Mouse (Mus musculus): ENCODE measurements at regions not wholly inside any gene's neighbourhood (a gene's known extent, or its start where the extent isn't known, plus 50 kb on each side); places are given as distances from the start of the nearest gene placed in this dataset.

DNA sequence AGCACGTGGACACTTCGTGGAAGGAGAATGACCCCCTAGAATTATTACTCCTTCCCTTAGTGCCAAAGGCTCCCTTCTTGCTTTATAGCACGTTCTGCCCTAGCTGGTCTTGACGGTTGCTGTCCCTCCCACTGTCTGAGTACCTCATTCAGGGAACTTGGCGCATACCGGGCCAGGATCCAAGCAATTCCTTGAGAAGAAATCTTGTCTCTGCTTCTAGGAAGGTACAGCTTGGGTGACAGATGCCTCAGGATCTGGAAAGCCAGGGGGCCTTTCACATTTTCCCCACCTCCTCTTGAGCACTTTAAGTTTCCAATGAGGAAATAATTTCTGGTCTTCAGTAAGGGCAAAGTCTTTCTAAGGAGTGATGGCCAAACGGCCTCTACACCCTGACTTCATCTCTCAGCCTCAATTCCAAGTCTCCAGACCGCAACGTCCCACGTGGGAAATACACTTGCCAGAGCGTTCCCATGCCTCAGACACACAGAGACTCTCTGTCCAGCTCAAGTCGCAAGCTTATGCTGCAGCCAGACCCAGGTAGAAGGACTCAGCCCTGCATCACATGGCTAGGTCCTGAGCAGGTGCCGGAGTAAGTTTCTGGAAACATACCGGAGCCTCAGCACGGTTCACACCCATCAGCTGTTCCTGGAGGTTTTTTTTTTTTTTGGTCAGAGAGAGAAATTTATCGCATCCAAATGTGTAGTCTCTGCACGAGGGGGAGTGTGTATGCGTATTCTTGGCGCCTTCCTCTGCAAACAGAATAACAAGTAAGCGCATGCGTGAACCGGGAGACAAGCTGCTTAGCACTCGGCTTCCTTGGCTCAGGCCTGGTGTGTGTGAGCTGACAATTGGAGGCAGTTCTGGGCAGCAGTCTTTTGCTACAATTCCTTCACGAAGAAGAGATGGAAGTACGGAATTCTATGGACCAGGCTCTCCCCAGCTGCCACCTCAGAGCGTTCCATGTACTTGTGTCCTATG lies 171.7 kb upstream of the Kazn start:
- peak; percentile 63 to 68 for DNase-seq (ENCODE audit: extremely low spot score in 1 of 2, low spot score in 2 of 2)
- Histone ChIP-seq H3K27ac (no peak overlapping the region), H3K4me3 (peak overlapping the region; percentile 1; the same call in 1 of the 2 replicates)
- intact Hi-C loops (cut with DNase I), result no loop called here
- no peak for TF ChIP-seq CTCF (IDR thresholded peaks at IDR 0.05)

DNA sequence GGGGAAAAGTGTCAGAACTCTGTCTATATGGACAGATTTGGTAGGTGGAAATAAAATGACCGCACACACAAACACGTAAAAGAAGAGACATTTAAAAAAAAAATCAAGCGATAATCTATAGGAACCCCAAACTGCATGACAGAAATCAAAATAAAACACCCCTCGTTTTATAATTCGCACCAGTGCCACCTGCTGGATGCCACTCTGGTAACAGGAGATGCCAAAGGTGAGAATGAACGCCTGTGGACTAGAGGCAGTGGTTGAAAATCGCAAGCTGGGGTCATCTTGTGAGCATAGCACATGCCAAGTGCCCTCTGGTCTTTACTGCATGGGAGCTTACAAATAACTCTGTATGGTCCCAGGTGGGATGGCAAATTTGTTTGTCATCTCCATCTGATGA lies 158.7 kb upstream of the Kazn start:
- no peak for DNase-seq (ENCODE audit: extremely low spot score in 1 of 2, low spot score in 2 of 2)
- Histone ChIP-seq H3K4me3 (no peak overlapping the region), H3K27ac (no peak overlapping the region)
- TF ChIP-seq CTCF (IDR thresholded peaks at IDR 0.05), result peak; percentile 24
- intact Hi-C loops (cut with DNase I), result loop anchor here (10.0 kb wide), 2 partner anchors 77 to 487 kb away; no protein-coding TSS in a partner anchor

DNA sequence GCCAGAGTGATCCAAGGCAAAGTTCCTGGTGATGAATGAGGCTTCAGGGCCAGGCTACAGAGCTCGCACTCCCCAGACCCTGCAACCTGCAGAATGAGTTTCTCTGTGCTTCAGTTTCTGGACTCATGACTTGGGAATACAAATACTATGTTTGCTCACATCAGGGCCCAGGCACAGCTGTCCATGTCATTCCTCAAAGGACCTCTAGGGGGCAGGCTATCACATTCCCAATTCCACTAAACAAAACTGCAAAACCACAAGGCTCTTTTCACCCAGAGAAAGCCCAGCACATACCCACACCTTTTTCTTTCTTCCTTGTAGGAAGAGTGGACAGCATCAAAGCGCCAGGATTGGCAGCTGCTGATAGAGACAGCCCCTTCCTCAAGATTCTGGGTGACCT lies 153.7 kb upstream of the Kazn start:
- peak; percentile 91 for TF ChIP-seq CTCF (IDR thresholded peaks at IDR 0.05)
- no peak overlapping the region for H3K4me3 ChIP-seq
- DNase-seq (ENCODE audit: extremely low spot score in 1 of 2, low spot score in 2 of 2), result peak; percentile 47 to 68
- no peak overlapping the region for H3K27ac ChIP-seq
- intact Hi-C loops (cut with DNase I), result loop anchor here (5.0 to 10.0 kb wide), 3 partner anchors 82 to 629 kb away; no protein-coding TSS in a partner anchor

DNA sequence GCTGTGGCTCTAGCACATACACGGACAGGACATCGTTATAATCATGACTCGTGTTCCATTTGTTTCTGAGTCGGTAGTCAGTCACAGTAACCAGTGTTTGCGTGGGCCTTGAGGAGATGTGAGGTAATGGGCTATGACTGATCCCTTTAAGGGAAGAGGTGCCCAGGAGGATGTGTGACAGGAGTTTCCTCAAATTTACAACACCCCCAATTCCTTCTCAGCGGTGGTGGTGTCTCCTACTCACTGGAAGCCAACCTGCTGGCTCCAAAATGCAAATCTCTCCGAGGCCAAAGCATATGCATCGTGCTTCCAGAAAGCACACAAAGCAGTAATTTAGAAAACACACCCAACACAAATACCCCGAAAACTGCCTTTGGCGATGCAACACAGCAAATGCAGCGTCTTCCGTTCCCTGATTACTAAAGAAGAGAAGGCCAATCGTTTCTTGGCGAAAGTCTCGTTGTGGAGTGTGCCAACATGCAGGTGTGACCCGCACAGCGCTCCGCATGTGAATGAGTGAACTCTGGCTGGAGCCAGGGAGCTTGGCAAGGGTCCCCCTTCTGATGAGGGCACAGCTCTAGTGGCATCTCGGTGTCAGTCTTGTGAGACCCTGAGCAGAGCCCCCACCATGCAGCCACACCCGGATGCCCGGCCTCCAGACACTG lies 151.5 kb upstream of the Kazn start:
- TF ChIP-seq CTCF (IDR thresholded peaks at IDR 0.05), result no peak
- peak; percentile 29 to 45 for DNase-seq (ENCODE audit: extremely low spot score in 1 of 2, low spot score in 2 of 2)
- intact Hi-C loops (cut with DNase I), result loop anchor here (5.0 to 10.0 kb wide), 3 partner anchors 84 to 632 kb away; no protein-coding TSS in a partner anchor
- Histone ChIP-seq H3K4me3 (no peak overlapping the region), H3K27ac (no peak overlapping the region)

DNA sequence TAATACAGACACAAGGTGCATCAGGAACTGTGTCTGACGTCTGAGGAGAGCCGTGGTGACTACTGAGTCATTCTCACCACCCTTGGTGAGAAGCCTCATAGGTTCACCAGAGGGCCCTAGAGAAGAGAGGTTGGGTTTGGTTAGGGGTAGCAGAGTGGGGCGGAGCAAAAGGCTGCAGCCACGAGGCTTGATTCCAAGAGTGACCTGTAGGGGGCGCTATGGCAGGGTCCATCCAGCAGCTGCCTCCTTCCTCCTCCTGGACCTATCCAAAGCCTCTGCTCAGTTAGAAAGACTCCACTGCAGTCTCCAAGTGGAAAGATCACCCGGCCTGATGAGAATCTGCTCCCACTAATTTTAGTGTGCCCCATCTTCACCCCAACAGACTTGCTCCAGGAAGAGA lies 149.3 kb upstream of the Kazn start:
- intact Hi-C loops (cut with DNase I), result no loop called here
- Histone ChIP-seq H3K27ac (no peak overlapping the region), H3K4me3 (no peak overlapping the region)
- no peak for DNase-seq (ENCODE audit: extremely low spot score in 1 of 2, low spot score in 2 of 2)
- peak; percentile 29 for TF ChIP-seq CTCF (IDR thresholded peaks at IDR 0.05)

DNA sequence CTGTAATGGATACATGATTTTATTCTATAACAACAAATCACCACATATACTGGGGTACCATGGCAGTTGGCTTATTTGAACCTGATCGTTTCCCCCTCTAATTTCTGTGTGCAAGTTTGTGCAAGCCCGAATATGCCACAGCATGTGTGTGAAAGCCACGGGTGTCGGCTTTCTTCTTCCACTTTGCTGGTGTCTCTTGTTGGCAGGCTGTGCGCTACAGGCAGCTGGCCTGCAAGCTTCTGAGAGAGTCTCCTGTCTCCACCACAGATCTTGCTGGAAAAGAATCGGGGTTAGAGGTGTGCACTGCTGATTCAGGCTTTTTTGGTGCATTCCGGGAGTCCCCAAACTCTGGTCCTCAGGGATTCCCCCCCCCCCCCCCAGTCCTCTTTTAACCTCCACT lies 142.0 kb upstream of the Kazn start:
- intact Hi-C loops (cut with DNase I), result no loop called here
- TF ChIP-seq CTCF (IDR thresholded peaks at IDR 0.05), result no peak
- no peak overlapping the region for H3K4me3 ChIP-seq

DNA sequence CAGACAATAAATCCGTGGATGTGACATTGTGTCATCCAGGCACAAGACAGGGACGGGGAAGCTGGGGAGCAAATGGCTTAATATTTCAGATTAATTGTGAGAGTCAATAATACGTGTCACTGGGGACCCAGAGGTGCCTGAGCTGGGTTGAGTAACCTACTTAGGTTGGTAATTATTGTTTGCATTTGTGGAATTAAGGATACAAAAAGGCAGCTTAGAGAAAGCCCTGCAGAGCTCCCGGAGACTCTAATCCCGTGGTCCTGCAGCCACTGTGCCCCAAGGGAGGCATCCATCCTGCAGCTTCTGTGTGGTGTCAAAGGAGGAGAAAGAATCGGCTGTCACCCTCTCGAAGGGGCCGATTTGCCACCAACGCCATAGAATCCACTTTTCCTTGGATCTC lies 139.3 kb upstream of the Kazn start:
- no peak for DNase-seq (ENCODE audit: extremely low spot score in 1 of 2, low spot score in 2 of 2)
- H3K27ac ChIP-seq, result no peak overlapping the region
- intact Hi-C loops (cut with DNase I), result no loop called here
- H3K4me3 ChIP-seq, result no peak overlapping the region
- TF ChIP-seq CTCF (IDR thresholded peaks at IDR 0.05), result no peak

More for the DNA sequence above, 142.0 kb upstream of the Kazn start:
- no peak overlapping the region for H3K27ac ChIP-seq
- DNase-seq (ENCODE audit: extremely low spot score in 1 of 2, low spot score in 2 of 2), result no peak

DNA sequence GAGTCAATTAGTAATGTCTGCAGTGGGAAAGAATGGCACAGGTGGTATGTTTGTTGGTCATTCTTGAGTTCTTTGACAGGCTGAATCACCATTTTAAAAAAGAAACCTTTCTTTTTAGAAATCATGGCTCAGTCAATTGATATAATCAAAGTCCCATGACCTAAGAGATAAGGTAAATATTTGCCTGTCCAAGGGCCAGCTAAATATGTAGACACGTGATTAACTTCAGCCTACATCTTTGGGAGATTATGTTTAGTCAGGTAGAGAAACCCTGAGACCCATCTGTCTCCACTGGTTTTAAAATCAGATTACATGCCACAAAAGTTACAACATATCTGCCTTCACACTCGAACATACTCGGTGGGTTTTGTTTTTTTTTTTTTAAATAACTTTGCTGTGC lies 128.6 kb upstream of the Kazn start:
- H3K27ac ChIP-seq, result no peak overlapping the region

DNA sequence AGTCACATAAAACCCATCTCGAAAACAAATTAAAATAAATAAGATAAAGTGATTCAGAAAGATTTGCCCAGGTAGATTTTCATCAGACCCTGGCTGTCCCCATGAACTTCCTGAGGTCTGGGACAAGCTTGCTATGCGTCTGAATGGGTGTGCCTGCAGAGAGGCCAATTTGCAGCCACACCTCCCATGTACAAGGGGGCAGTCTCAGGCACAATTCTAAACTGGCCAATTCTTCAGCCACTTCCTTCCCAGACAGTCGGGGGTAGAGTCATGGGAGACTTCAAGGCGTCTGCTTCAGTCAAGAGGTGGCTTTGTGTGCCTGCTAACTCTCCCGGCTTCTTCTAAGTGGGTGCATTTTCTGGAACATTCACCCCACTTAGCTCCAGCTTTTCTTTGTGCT lies 122.9 kb upstream of the Kazn start:
- intact Hi-C loops (cut with DNase I), result no loop called here
- H3K4me3 ChIP-seq, result no peak overlapping the region
- DNase-seq (ENCODE audit: extremely low spot score in 1 of 2, low spot score in 2 of 2), result no peak
- TF ChIP-seq CTCF (IDR thresholded peaks at IDR 0.05), result no peak
- H3K27ac ChIP-seq, result no peak overlapping the region

More for the DNA sequence above, 128.6 kb upstream of the Kazn start:
- intact Hi-C loops (cut with DNase I), result no loop called here
- no peak for TF ChIP-seq CTCF (IDR thresholded peaks at IDR 0.05)
- H3K4me3 ChIP-seq, result no peak overlapping the region
- no peak for DNase-seq (ENCODE audit: extremely low spot score in 1 of 2, low spot score in 2 of 2)

DNA sequence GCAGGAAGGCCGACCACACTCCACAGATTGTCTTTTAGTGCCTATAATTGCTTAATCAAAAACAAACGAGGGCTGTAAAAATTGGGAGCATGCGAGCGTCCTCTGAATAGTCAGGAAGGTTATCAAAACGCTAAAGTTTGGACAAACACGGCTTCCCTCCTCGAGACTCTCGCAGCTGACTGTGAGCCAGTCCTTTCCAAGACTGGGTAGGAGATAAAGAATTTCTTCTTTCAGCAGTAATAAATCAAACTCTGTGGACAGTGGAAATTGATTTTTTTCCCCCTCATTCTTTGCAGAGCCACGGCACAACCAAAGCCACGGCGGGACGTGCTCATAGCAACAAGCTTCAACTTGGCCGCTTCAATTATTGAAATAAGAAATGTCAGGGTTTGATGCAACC lies 119.7 kb upstream of the Kazn start:
- no peak for TF ChIP-seq CTCF (IDR thresholded peaks at IDR 0.05)
- Histone ChIP-seq H3K4me3 (no peak overlapping the region), H3K27ac (no peak overlapping the region)
- intact Hi-C loops (cut with DNase I), result no loop called here
- no peak for DNase-seq (ENCODE audit: extremely low spot score in 1 of 2, low spot score in 2 of 2)

DNA sequence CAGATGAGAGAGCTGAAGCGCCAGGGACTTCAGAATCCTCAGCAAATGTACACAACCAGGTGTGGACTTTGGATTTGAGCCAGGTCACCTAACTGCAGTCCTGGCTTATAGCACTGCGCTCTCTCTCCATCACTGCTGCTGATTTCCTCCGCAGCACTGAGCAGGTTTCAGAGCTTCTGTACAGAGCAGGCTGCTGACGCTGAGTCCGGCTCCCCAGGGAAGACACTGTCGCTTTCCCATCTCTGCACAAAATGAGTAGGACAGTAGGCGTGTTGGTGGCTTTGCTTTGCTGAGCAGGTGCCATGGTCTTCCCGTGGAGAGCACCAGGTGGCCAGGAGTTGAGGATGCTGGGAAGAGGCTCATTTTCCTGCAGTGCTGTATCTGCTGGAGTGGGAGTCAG lies 116.2 kb upstream of the Kazn start:
- DNase-seq (ENCODE audit: extremely low spot score in 1 of 2, low spot score in 2 of 2), result no peak
- intact Hi-C loops (cut with DNase I), result no loop called here
- no peak overlapping the region for H3K27ac ChIP-seq
- H3K4me3 ChIP-seq, result no peak overlapping the region
- TF ChIP-seq CTCF (IDR thresholded peaks at IDR 0.05), result no peak

DNA sequence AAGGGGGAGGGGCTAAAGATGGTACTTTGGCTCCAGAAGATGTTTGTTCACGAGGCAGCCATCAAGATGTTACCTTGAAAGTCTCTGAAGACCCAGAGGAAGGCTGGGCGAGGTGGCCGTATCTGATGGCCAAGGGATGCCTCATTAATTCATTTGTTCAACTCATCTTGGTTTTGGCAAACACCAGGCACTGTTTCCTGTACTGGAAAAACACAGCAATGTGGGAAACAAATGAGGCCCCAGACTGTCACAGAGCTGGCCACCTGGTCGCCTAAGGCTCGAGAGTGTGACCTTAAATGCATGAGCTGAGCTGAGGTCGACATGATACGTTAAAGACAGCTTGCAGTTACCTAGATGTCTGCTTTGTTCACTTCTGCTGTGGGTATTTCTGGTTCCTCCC lies 114.3 kb upstream of the Kazn start:
- no peak overlapping the region for H3K4me3 ChIP-seq
- TF ChIP-seq CTCF (IDR thresholded peaks at IDR 0.05), result no peak
- H3K27ac ChIP-seq, result no peak overlapping the region
- intact Hi-C loops (cut with DNase I), result no loop called here
- DNase-seq (ENCODE audit: extremely low spot score in 1 of 2, low spot score in 2 of 2), result no peak

Data from left cerebral cortex, adult 2 months (tissue).